Mouse (Mus musculus) ES-E14 (cell line): ENCODE measurements around the gene Plk2. TPM values are rescaled to one million over a fixed set of nuclear protein-coding genes. Genes with fewer than 3 reads are reported as not detected.
A peak's percentile ranks its signal among the peaks of the same experiment; 100 is the strongest.

Source experiments
- DNase-seq: peaks from one replicate; pipeline ENCODE4 v3.0.0-alpha.2; 2013; ENCODE audit warnings: low read depth, low spot score
- H3K27ac ChIP-seq: 2 replicates; pipeline ENCODE4 v1.5.1; 2012; ENCODE audit warnings: low read depth, mild to moderate bottlenecking, low read length, moderate library complexity, mixed read lengths; ENCODE audit not compliant: poor library complexity, insufficient read depth, severe bottlenecking
- H3K36me3 ChIP-seq: 2 replicates; pipeline ENCODE4 v1.6.1; 2012; ENCODE audit warnings: mild to moderate bottlenecking, low read length, moderate library complexity, mixed read lengths; ENCODE audit not compliant: control insufficient read depth, poor library complexity, insufficient read depth, severe bottlenecking
- H3K4me1 ChIP-seq, 2 experiments: fragments of 150-350 bp in 1 of 2; sonication (generic) in 1 of 2; 2 replicates each; pipeline ENCODE4 v1.6.1; 2012; ENCODE audit warnings: low read length in 2 of 2, mild to moderate bottlenecking in 1 of 2, mixed read lengths in 1 of 2; ENCODE audit not compliant: control insufficient read depth in 2 of 2, insufficient read depth in 2 of 2, poor library complexity in 1 of 2
- H3K4me3 ChIP-seq, 2 experiments: fragments of 150-350 bp in 1 of 2; sonication (generic) in 1 of 2; 2 replicates each; pipeline ENCODE4 v1.5.1; 2012; ENCODE audit warnings: low read length in 2 of 2, low read depth in 1 of 2, mild to moderate bottlenecking in 1 of 2, mixed read lengths in 1 of 2; ENCODE audit not compliant: insufficient read depth in 1 of 2, poor library complexity in 1 of 2, severe bottlenecking in 1 of 2
- H3K9ac ChIP-seq: 2 replicates; pipeline ENCODE4 v1.6.1; 2012; ENCODE audit warnings: low read depth, mild to moderate bottlenecking, low read length, mixed read lengths; ENCODE audit not compliant: poor library complexity, insufficient read depth, severe bottlenecking
- H3K9me3 ChIP-seq: fragments of 150-350 bp; sonication (generic); 2 replicates; pipeline ENCODE4 v1.6.1; 2012; ENCODE audit warnings: low read depth, mild to moderate bottlenecking, low read length; ENCODE audit not compliant: control insufficient read depth, insufficient read depth
- CHD2 ChIP-seq: IDR thresholded peaks from 2 replicates; pipeline ENCODE4 v1.6.1; 2014; ENCODE audit warnings: mild to moderate bottlenecking, low read depth, low read length, inconsistent platforms
- HCFC1 ChIP-seq: IDR thresholded peaks from 2 replicates; pipeline ENCODE4 v1.6.1; 2012; ENCODE audit warnings: low read length, inconsistent platforms, borderline replicate concordance; ENCODE audit not compliant: insufficient read depth
- MAFK ChIP-seq: IDR thresholded peaks from 2 replicates; pipeline ENCODE4 v1.6.1; 2014; ENCODE audit warnings: mild to moderate bottlenecking, low read depth, low read length, inconsistent platforms; ENCODE audit not compliant: insufficient read depth
- ZC3H11A ChIP-seq: IDR thresholded peaks from 2 replicates; pipeline ENCODE4 v1.6.1; 2012; ENCODE audit warnings: low read depth, mild to moderate bottlenecking, inconsistent platforms, low read length, borderline replicate concordance
- ZNF384 ChIP-seq: IDR thresholded peaks from 2 replicates; pipeline ENCODE4 v1.6.1; 2012; ENCODE audit warnings: low read depth, low read length, inconsistent platforms
- in situ Hi-C, 2 experiments: fragments of 600-800 bp; cut with MboI; formaldehyde crosslinking; loops; one replicate each; pipeline ENCODE4 v1.15.1; 2025; ENCODE audit warnings: low sequenced_read_pairs in 2 of 2, inconsistent platforms in 1 of 2; ENCODE audit not compliant: unreplicated experiment in 2 of 2
- total RNA-seq: library from RNA; depleted of rRNA; stranded (reverse); fragments of 300-350 nt; gene quantifications from 2 replicates; pipeline ENCODE4 v1.2.3, GENCODE M21; 2012

The Plk2 gene
- total RNA-seq, 1 experiment: 118 TPM

- in situ Hi-C loops: loop anchor here (5.0 to 25.0 kb wide), 2 partner anchors 307 kb away; no protein-coding TSS in a partner anchor
- H3K4me3 ChIP-seq: no peak overlapping the region
- no peak for TF ChIP-seq CHD2
- TF ChIP-seq HCFC1: no peak
- no peak for TF ChIP-seq ZNF384
- TF ChIP-seq MAFK: no peak
- TF ChIP-seq ZC3H11A: no peak
- H3K4me1 ChIP-seq: no peaks in the 10 kb centered on the region
- no peak overlapping the region for H3K9ac ChIP-seq
- no peak overlapping the region for H3K27ac ChIP-seq
- no peak for DNase-seq
- H3K9me3 ChIP-seq: no peaks in the 10 kb centered on the region
- no peaks in the 10 kb centered on the region for H3K36me3 ChIP-seq
Observed at GRCm38 (mm10) chr13:110369673-110370072, 25.2 kb upstream of the Plk2 start.

- Histone ChIP-seq H3K9me3 (no peaks in the 10 kb centered on the region), H3K4me3 (no peak overlapping the region), H3K9ac (no peak overlapping the region), H3K36me3 (no peaks in the 10 kb centered on the region), H3K4me1 (no peaks in the 10 kb centered on the region), H3K27ac (no peak overlapping the region)
- peak; percentile 96 for TF ChIP-seq ZC3H11A
- TF ChIP-seq ZNF384: peak; percentile 83
- 0 out of 2 replicates have a peak, but pooled peaks have one; percentile 40 for TF ChIP-seq MAFK
- TF ChIP-seq CHD2: no peak
- TF ChIP-seq HCFC1: no peak
- in situ Hi-C loops: loop anchor here (5.0 to 25.0 kb wide), 3 partner anchors 855 to 1030 kb away; no protein-coding TSS in a partner anchor
- peak; percentile 57 for DNase-seq
Observed at GRCm38 (mm10) chr13:110382447-110382901, 12.4 kb upstream of the Plk2 start.

- no peaks in the 10 kb centered on the region for H3K4me1 ChIP-seq
- no peak overlapping the region for H3K9ac ChIP-seq
- H3K36me3 ChIP-seq: no peaks in the 10 kb centered on the region
- in situ Hi-C loops: loop anchor here (5.0 to 25.0 kb wide), 3 partner anchors 853 to 1028 kb away; no protein-coding TSS in a partner anchor
- no peak for DNase-seq
- H3K9me3 ChIP-seq: no peaks in the 10 kb centered on the region
- H3K4me3 ChIP-seq: no peak overlapping the region
- H3K27ac ChIP-seq: no peak overlapping the region
- no peak for TF ChIP-seq ZNF384
- no peak for TF ChIP-seq HCFC1
- no peak for TF ChIP-seq ZC3H11A
- TF ChIP-seq MAFK: no peak
- TF ChIP-seq CHD2: no peak
Observed at GRCm38 (mm10) chr13:110384514-110384913, 10.3 kb upstream of the Plk2 start.

- in situ Hi-C loops: loop anchor here (5.0 to 25.0 kb wide), 5 partner anchors 573 to 1020 kb away; no protein-coding TSS in a partner anchor
- DNase-seq: peak; percentile 66
- Histone ChIP-seq H3K36me3 (0 out of 2 replicates have a peak, but pooled peaks cover 4% of the 10 kb centered on the region), H3K9ac (no peak overlapping the region), H3K9me3 (no peaks in the 10 kb centered on the region), H3K4me1 (peaks cover 0 to 4% of the 10 kb centered on the region in 2 experiments; a peak in 1 of 4 replicates), H3K27ac (no peak overlapping the region), H3K4me3 (no peak overlapping the region)
- TF ChIP-seq ZC3H11A: peak; percentile 78; the same call in 1 of the 2 replicates
- no peak for TF ChIP-seq MAFK
Observed at GRCm38 (mm10) chr13:110392210-110392609, 2.6 kb upstream of the Plk2 start.

- in situ Hi-C loops: loop anchor here (5.0 to 25.0 kb wide), 5 partner anchors 572 to 1020 kb away; no protein-coding TSS in a partner anchor
- H3K4me1 ChIP-seq: peaks cover 0 to 4% of the 10 kb centered on the region in 2 experiments; a peak in 1 of 4 replicates
- no peak overlapping the region for H3K4me3 ChIP-seq
- no peak overlapping the region for H3K27ac ChIP-seq
- peaks cover 5% of the 10 kb centered on the region for H3K36me3 ChIP-seq
- TF ChIP-seq CHD2: no peak
- no peak for TF ChIP-seq ZC3H11A
- TF ChIP-seq MAFK: no peak
- TF ChIP-seq ZNF384: no peak
- no peak for TF ChIP-seq HCFC1
- H3K9ac ChIP-seq: no peak overlapping the region
- H3K9me3 ChIP-seq: no peaks in the 10 kb centered on the region
- DNase-seq: no peak
Observed at GRCm38 (mm10) chr13:110392631-110393030, 2.2 kb upstream of the Plk2 start.
